Mouse (Mus musculus): ENCODE measurements around the gene Abca3. TPM values are rescaled to one million over a fixed set of nuclear protein-coding genes. Genes with fewer than 3 reads are reported as not detected.
"Not testable (repeated sequence)": the region's sequence is repeated elsewhere in the genome, so short reads cannot be mapped to it uniquely, and the experiment has no call there.

Abca3 gene
- polyA plus RNA-seq, 1 experiment from 2014 or later, result 9.4 TPM

- H3K4me2 ChIP-seq, result no peak overlapping the region
- H3K27me3 ChIP-seq (replicated peaks), result no peaks in the 10 kb centered on the region
- no peak for ATAC-seq (ENCODE audit: insufficient number of reproducible peaks, low FRiP score)
- WGBS, result 87% methylated on average over 14 of the region's 14 CpGs
- no peak overlapping the region for H3K9ac ChIP-seq
- H3K36me3 ChIP-seq, result peaks cover 95% of the 10 kb centered on the region
- H3K27ac ChIP-seq (ENCODE audit: poor library complexity, severe bottlenecking), result no peak overlapping the region
- H3K4me1 ChIP-seq (replicated peaks), result no peaks in the 10 kb centered on the region
- no peak overlapping the region for H3K4me3 ChIP-seq
- H3K9me3 ChIP-seq (replicated peaks), result no peaks in the 10 kb centered on the region
Measured at GRCm38 (mm10) chr17:24442107-24442506, 90.4 kb downstream of the Abca3 start.

GRCm38 (mm10) chr17:24442632-24443155, 90.9 kb downstream of the Abca3 start, which contains the start of gene Dnase1l2:
Gene Dnase1l2 (minus strand): TSS chr17:24443105.
- Histone ChIP-seq H3K9me3 (replicated peaks) (no peaks in the 10 kb centered on the region), H3K4me1 (replicated peaks) (no peaks in the 10 kb centered on the region), H3K4me2 (no peak within 1 kb of the TSS), H3K9ac (no peak within 1 kb of the TSS), H3K36me3 (peaks cover 95% of the 10 kb centered on the region), H3K4me3 (no peak within 1 kb of the TSS), H3K27me3 (replicated peaks) (no peaks in the 10 kb centered on the region), H3K27ac (ENCODE audit: poor library complexity, severe bottlenecking) (no peak within 1 kb of the TSS)
- 84% methylated on average over 7 of the region's 7 CpGs for WGBS
- no peak for ATAC-seq (ENCODE audit: insufficient number of reproducible peaks, low FRiP score)

DNA sequence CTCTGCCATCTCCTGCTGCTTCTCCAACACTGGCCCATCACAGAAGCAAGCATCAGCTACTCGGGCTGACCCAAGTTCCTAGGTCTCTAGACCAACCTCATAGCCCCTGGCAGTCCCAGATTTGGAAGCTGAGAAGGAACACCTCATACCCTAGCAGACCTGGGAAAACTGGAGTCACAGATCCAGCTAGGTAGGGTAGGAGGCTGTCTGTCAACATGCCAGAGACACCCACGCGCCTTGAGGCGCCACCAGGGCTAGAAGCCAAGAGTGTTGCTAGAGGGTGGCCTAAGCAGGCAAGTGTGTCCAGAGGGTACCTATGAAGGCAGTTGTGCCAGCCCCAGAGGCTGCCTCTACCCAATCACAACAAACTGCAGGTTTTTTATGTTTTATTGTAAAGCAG, 91.7 kb downstream of the Abca3 start:
- Histone ChIP-seq H3K9ac (no peak overlapping the region), H3K4me2 (no peak overlapping the region), H3K27me3 (replicated peaks) (no peaks in the 10 kb centered on the region), H3K27ac (ENCODE audit: poor library complexity, severe bottlenecking) (no peak overlapping the region), H3K36me3 (peaks cover 95% of the 10 kb centered on the region), H3K4me1 (replicated peaks) (no peaks in the 10 kb centered on the region), H3K9me3 (replicated peaks) (no peaks in the 10 kb centered on the region), H3K4me3 (no peak overlapping the region)
- ATAC-seq (ENCODE audit: insufficient number of reproducible peaks, low FRiP score), result no peak
- 77% methylated on average over 4 of the region's 4 CpGs for WGBS

GRCm38 (mm10) chr17:24446590-24446989, 94.8 kb downstream of the Abca3 start:
- H3K4me3 ChIP-seq, result no peak overlapping the region
- WGBS, result 92% methylated on average over 8 of the region's 8 CpGs
- H3K4me2 ChIP-seq, result no peak overlapping the region
- no peaks in the 10 kb centered on the region for H3K4me1 ChIP-seq (replicated peaks)
- no peak for ATAC-seq (ENCODE audit: insufficient number of reproducible peaks, low FRiP score)
- no peak overlapping the region for H3K27ac ChIP-seq (ENCODE audit: poor library complexity, severe bottlenecking)
- no peak overlapping the region for H3K9ac ChIP-seq
- H3K9me3 ChIP-seq (replicated peaks), result no peaks in the 10 kb centered on the region
- peaks cover 94% of the 10 kb centered on the region for H3K36me3 ChIP-seq
- no peaks in the 10 kb centered on the region for H3K27me3 ChIP-seq (replicated peaks)

DNA sequence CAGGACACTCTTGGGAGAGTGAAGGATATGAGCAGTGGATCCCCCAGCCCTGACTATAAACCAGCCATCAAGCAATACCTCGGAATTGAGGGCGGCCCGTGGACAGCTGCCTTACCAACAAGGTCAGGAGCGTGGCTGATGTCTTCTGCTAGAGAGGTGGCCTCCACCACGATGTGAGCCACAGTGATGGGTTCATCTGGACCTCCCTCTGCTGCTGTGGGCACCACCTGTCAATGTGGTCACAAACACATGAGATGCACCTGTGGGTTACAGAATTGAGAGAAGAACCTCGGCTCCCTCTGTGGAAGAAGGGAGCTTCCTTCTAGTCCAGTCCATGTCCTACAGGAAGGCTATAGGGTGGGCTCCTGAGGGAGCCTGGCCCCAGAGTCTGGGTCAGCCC, 97.8 kb downstream of the Abca3 start:
- Histone ChIP-seq H3K27me3 (replicated peaks) (no peaks in the 10 kb centered on the region), H3K4me1 (replicated peaks) (peaks cover 9% of the 10 kb centered on the region), H3K36me3 (peaks cover 71% of the 10 kb centered on the region), H3K27ac (ENCODE audit: poor library complexity, severe bottlenecking) (no peak overlapping the region), H3K9me3 (replicated peaks) (no peaks in the 10 kb centered on the region), H3K9ac (no peak overlapping the region), H3K4me3 (no peak overlapping the region), H3K4me2 (no peak overlapping the region)
- no peak for ATAC-seq (ENCODE audit: insufficient number of reproducible peaks, low FRiP score)
- 95% methylated on average over 6 of the region's 6 CpGs for WGBS

DNA sequence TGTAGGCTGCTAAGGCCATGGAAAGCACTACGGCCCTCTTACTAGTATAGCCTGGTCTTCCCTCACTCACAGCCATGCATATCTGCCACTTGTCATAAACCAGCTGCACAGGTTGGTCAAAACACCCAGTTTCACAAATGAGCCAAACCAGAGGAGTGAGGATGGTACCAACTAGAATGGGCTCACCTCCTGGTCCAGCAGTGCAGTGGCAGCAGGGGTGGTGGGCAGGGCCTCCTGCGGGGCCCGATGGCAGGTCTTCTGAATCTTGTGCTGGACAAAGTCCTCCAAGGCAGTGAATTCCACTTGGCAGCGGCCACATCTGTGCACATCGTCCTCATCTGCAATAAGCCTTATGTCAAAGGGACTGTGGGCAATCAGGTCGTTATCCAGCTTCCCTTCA, 99.5 kb downstream of the Abca3 start:
- Histone ChIP-seq H3K36me3 (peaks cover 54% of the 10 kb centered on the region), H3K9me3 (replicated peaks) (no peaks in the 10 kb centered on the region), H3K4me1 (replicated peaks) (peaks cover 13% of the 10 kb centered on the region), H3K9ac (no peak overlapping the region), H3K27me3 (replicated peaks) (no peaks in the 10 kb centered on the region), H3K27ac (ENCODE audit: poor library complexity, severe bottlenecking) (no peak overlapping the region), H3K4me2 (no peak overlapping the region), H3K4me3 (no peak overlapping the region)
- ATAC-seq (ENCODE audit: insufficient number of reproducible peaks, low FRiP score), result no peak
- WGBS, result 96% methylated on average over 6 of the region's 6 CpGs

DNA sequence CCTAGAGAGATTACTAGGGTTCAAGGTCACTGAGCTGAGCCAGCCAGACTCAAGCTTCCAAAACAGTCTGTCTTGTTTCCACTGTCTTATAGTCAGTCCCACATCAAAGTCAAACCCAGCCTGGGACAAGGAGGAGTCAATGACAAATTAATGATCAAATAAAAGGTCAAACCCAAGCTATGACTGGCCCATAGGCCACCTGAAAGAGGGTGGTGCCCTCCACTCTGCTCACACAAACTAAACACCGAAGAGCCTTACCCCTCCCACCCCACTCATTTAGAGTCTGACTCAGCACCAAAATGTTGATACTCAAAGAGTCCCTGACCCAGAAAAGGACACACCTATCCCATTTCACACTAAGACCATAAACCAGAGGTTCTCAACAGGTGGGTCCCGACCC, 101.6 kb downstream of the Abca3 start:
- H3K9ac ChIP-seq, result no peak overlapping the region
- ATAC-seq (ENCODE audit: insufficient number of reproducible peaks, low FRiP score), result no peak
- WGBS, result 75% methylated on average over 2 of the region's 2 CpGs
- no peak overlapping the region for H3K4me2 ChIP-seq
- no peak overlapping the region for H3K27ac ChIP-seq (ENCODE audit: poor library complexity, severe bottlenecking)
- H3K36me3 ChIP-seq, result peaks cover 32% of the 10 kb centered on the region
- no peak overlapping the region; the same call in 1 of the 2 replicates for H3K4me3 ChIP-seq
- no peaks in the 10 kb centered on the region for H3K27me3 ChIP-seq (replicated peaks)
- H3K4me1 ChIP-seq (replicated peaks), result peaks cover 13% of the 10 kb centered on the region
- H3K9me3 ChIP-seq (replicated peaks), result no peaks in the 10 kb centered on the region

DNA sequence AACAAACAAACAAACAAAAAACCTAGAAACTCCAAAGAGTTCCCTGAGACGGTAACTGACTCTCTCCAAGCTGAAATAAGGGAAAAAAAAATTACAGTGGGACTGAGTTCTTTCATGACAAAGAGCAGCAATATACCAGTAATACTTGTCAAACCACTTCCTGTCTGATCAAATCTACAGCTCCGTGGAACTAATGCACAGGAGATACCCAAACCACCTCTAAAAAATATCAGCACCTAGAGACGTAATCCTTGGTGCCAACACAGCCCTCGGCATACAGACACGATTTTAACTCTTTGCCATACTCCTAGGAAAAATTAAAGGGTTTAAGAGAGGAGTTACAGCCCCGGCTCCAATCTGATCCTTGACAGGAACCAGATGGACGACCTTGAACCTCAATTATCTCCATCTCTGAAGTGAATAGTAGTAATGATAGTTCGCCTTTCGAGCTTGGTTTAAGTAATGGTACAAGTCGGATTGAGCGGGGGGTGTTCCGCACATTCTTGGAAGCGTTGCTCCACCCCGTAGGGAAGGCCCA, 102.5 kb downstream of the Abca3 start:
- no peaks in the 10 kb centered on the region for H3K9me3 ChIP-seq (replicated peaks)

DNA sequence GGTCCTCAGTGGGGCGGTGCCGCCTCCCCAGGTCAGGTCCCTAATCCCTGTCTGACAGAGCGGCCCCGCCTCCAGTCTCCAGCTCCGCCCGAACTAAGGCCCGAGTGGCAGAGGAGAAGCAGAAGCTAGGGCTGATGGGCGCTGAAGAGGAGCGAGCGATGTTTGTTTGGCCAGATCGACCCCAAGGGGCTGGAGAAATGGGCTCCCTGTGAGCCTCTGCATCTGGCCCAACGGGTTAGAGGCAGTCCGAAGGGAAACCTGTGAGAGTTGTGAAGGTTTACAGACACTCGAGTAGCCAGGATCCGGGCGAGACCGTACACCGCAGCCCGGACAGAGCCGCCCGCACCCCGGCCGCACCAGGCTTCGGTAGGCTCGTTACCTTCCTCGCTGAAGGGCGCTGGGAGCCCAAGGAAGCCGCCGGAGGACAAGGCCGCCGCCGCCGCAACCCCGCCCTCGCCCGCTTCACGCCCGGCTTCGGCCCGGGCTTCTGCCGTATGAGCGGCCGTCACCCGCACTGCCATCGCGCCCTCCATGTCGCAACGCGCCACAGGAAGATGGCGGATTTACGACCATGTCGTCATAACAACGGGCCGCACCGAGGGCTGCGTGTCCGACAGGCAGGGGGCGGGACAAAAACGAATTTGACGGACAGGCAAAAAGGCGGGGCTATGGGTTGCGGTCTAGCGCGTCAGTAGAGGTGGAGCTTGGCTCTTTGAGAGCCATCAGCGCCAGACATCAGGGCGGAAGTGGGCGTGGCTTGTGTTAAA, 103.2 kb downstream of the Abca3 start:
- ATAC-seq (ENCODE audit: insufficient number of reproducible peaks, low FRiP score), result peak; percentile 94
- Histone ChIP-seq H3K4me2 (peak overlapping the region; percentile 76), H3K27ac (ENCODE audit: poor library complexity, severe bottlenecking) (peak overlapping the region; percentile 96), H3K27me3 (replicated peaks) (no peaks in the 10 kb centered on the region), H3K9ac (peak overlapping the region; percentile 88), H3K9me3 (replicated peaks) (no peaks in the 10 kb centered on the region), H3K36me3 (peaks cover 16% of the 10 kb centered on the region), H3K4me3 (peak overlapping the region; percentile 79), H3K4me1 (replicated peaks) (peaks cover 13% of the 10 kb centered on the region)
- WGBS, result under 1% methylated on average over 67 of the region's 67 CpGs

More for the DNA sequence above, 102.5 kb downstream of the Abca3 start:
- H3K4me3 ChIP-seq, result peak overlapping the region; percentile 79
- peak overlapping the region; percentile 76 for H3K4me2 ChIP-seq
- no peak for ATAC-seq (ENCODE audit: insufficient number of reproducible peaks, low FRiP score)
- peak overlapping the region; percentile 88 for H3K9ac ChIP-seq
- peaks cover 23% of the 10 kb centered on the region for H3K36me3 ChIP-seq
- H3K27me3 ChIP-seq (replicated peaks), result no peaks in the 10 kb centered on the region
- peak overlapping the region; percentile 96 for H3K27ac ChIP-seq (ENCODE audit: poor library complexity, severe bottlenecking)
- peaks cover 13% of the 10 kb centered on the region for H3K4me1 ChIP-seq (replicated peaks)
- WGBS, result 4% methylated on average over 14 of the region's 14 CpGs

DNA sequence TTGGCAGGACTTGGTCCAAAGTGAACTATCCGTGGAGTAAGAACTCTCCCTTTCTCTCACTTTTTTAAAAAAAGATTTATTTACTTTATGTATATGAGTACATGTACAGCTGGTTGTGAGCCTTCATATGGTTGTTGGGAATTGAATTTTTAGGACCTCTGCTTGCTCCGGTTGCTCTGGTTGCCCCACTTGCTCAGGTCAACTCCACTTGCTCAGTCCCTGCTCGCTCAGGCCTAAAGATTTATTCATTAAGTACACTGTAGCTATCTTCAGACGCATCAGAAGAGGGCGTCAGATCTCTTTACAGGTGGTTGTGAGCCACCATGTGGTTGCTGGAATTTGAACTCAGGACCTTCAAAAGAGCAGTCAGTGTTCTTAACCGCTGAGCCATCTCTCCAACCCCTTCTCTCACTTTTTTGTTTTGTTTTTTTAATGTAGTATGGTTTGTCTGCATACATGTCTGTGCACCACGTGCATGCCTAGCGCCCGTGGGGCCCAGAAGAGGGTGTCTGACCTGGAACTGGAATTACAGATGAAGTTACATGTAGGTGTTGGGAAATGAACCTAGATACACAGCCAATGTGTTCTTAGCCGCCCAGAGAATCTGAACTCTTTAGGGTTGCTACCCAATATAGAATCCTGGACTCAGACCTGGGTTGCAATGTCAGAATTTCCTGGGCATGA, 103.9 kb downstream of the Abca3 start:
- peak overlapping the region; percentile 76 for H3K4me2 ChIP-seq
- H3K27me3 ChIP-seq (replicated peaks), result not testable (repeated sequence)
- ATAC-seq (ENCODE audit: insufficient number of reproducible peaks, low FRiP score), result 0 out of 2 replicates have a peak, but pooled peaks have one; percentile 0

More for the DNA sequence above, 103.9 kb downstream of the Abca3 start:
- peak overlapping the region; percentile 68 for H3K27ac ChIP-seq (ENCODE audit: poor library complexity, severe bottlenecking)
- H3K4me3 ChIP-seq, result peak overlapping the region; percentile 79; the same call in 1 of the 2 replicates
- 56% methylated on average over 10 of the region's 10 CpGs for WGBS
- not testable (repeated sequence) for H3K9ac ChIP-seq; H3K9me3 ChIP-seq (replicated peaks)
- peaks cover 10% of the 10 kb centered on the region for H3K36me3 ChIP-seq
- peaks cover 13% of the 10 kb centered on the region for H3K4me1 ChIP-seq (replicated peaks)

Data from heart, embryonic 12.5 days (tissue).